Mouse (Mus musculus) T-helper 17 cell (primary cell): ENCODE measurements around the gene Olfr643.
"Not testable (repeated sequence)": the region's sequence is repeated elsewhere in the genome, so short reads cannot be mapped to it uniquely, and the experiment has no call there.

Experiments used
- in situ Hi-C, 2 experiments: fragments of 300-600 bp; cut with MboI, MseI; formaldehyde crosslinking; loops; 1 replicate in 1 of 2; 2 replicates in 1 of 2; pipeline ENCODE4 v1.15.1; 2025; ENCODE audit warnings: high pct_unique_total_duplicates in 2 of 2

The Olfr643 gene

DNA sequence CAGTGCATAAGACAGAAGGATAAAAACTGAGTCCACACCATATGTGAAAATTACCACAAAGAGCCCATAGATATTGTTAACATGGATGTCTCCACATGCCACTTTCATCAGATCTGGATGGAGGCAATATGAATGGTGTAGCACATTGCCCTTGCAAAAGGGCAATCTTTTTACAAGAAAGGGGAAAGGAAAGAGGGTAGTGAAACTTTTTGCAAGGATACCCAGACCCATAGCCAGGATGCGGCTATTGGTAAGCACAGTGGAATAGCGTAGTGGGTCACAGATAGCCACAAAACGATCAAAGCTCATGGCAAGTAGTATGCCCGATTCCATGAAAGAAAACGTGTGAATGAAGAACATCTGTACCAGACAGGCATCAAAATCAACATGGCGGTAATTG is 115.6 kb downstream of the Olfr643 start:
- in situ Hi-C loops: no loop called here

DNA sequence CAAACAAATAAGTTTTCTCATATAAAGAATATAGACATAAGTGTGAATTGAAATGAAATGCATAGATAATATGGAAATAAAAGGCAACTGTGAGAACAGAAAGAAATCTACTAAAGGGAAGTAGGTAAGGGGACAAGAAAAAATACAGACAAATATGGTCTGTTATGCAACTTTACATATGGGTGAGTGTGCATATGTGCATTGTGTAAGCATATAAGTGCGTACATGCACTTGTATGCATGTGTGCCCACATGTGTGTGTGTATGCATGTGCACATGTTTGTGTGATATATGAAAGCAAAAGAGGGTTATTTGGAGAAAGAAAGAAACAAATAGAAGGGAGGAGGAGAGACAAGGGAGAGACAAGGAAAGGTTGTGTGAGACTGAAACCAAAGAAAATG is 118.3 kb downstream of the Olfr643 start:
- in situ Hi-C loops: no loop called here

DNA sequence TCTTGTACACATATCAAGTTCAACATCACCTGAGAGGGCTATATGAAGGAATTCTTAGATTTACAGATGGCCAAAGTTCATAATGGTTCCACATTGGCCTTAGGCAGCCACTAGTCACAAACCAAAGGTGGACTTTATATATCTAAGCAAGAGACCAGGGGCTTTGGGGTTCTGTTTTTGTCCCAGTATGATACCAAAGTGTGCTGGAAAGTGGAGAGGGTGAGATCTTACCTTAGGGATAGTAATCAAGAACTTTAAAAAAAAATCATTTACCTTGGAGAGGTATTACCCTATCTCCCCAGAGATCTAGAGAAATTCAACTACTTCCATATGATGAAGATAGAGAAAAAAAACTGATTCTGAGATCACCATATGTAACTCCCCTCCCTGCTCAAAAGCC is 120.0 kb downstream of the Olfr643 start, which contains the start of gene Olfr639:
TSS of gene Olfr639 (minus strand) at position 101 of the 400 bp plus-strand sequence.
- in situ Hi-C loops: no loop called here

DNA sequence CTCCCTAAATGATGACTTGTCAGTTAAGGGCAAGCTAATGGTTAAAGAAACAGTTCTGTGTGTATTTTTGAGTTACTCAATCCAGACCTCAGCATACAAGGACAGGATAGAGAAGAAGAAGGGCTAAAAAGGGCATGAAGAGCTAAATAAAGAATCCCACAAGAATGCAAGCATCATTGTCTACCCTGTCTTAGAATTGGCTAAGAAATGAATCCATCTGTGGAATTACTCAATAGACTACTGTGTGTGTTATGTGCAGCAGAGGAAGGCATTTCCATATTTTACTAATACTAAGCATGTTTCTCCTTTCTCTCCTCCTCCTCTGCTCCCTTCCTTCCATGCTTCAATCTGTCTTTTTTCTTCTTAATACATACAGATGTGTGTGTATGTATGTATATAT is 138.1 kb downstream of the Olfr643 start:
- in situ Hi-C loops: no loop called here

DNA sequence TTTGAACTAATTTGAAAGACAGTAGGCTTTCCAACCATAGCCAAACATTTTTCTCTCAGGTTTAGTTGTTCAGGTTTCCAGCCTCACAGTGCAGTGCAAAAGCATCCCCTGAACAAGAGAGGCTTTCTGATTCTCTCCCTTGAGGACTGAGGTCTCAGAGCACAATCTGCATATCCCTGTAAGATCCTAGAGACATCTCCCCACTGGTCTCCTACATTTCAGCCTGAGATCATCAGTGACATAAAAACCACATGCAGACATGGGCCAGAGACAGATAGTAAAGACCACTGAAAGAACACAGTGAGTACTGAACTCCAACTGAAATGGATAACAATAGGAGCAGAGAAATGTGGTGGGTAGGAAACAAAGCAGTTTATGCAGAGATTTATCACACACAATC is 138.8 kb downstream of the Olfr643 start, which contains the start of gene Olfr638:
TSS of gene Olfr638 (plus strand) at position 301 of the 400 bp plus-strand sequence.
- in situ Hi-C loops: no loop called here

DNA sequence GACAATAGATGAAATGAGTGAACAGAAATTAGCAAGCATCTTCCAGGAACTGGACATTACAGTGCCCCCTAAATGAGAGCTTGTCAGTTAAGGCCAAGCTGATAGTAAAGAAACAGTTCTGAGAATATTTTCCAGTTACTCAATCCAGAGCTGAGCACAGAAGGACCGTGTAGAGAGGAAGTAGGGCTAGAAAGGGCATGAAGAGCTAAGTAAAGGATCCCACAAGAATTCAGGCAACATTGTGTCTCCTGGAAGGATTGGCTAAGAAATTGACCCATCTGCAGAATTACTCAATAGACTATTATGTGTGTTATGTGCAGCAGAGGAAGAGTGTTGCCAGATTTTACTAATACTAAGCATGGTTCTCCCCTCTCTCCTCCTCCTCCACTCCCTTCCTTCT is 165.4 kb downstream of the Olfr643 start:
- in situ Hi-C loops: loop anchor here in 1 of 2 experiments (10.0 kb wide), 1 partner anchor 143 kb away; no protein-coding TSS in a partner anchor

DNA sequence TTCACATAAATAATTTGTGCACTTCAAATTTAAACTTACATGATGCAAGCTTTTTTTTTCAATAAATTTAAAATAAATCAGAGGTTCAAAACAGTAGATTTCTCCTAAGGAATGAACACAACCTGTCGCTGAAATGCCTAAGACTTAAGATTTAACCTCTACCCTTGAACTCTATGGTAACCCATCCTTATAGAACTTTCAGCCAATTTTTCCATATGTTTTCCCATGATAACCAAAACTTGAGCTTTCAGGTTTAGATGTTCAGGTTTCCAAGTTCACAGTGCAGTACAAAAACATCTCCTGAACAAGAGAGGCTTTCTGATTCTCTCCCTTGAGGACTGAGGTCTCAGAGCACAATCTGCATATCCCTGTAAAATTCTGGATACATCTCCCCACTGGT is 166.4 kb downstream of the Olfr643 start, which contains the start of gene Olfr635:
TSS of gene Olfr635 (plus strand) at position 301 of the 400 bp plus-strand sequence.
- in situ Hi-C loops: loop anchor here in 1 of 2 experiments (10.0 kb wide), 1 partner anchor 144 kb away; no protein-coding TSS in a partner anchor

DNA sequence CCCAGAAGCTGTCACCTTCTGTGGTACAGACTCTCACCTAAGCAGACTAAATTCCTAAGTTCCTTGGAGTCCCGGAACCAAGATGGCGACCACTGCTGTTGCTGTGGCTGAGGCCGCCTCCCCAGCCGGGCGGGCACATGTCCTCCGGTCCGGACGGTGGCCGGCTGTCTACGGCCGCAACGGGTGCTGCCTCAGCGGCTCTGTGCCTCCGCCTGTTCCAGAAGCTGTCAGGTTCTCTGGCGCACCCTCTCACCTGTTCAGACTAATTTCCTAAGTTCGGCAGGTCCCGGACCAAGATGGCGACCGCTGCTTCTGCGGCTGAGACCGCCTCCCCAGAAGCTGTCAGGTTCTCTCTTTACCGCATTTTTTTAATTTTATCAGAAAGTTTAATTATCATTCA is 170.3 kb downstream of the Olfr643 start:
- in situ Hi-C loops: not testable (repeated sequence)
